ENCODE assay signal across 13 mouse cellular contexts in the genomic region with DNA sequence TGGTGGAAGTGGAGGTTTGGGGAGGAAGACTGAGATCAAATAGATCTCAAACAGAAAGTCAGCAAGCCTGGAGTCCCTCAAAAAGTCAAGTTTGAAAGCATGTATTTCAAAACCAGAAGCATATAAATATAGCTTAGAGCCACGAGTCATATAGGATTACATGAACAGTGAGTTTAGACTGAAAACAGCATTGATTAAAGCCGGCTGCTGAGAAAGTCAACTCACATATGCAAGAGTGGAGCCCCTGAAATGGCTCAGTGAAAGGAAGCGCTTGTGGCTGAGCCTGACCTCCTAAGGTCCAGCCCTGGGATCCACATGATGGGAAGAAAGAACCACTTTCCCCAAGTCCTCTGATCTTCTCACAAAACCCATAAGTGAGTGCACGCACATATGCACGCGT.
"Had no signal": no experiment of that assay in that cellular context is flagged by ENCODE, and none has a peak within 500 bp of the region (broad histone marks: within the 10 kb centered on the region; RNA-seq: fewer than 3 reads in every experiment).

No protein-coding gene starts in this region.

- H3K9ac ChIP-seq: lung, embryonic 15.5 days; midbrain, embryonic 12.5 days; neural tube, embryonic 12.5 days had no signal

- DNase-seq: lung, adult 2 months; lung, postnatal 14 days; lung, postnatal 36 days; midbrain, embryonic 14.5 days; right cerebral cortex, postnatal 14 days; thymus, adult 18-20 months; thymus, postnatal 14 days; thymus, postnatal 36 days had no signal

- H3K27me3 ChIP-seq: lung, embryonic 15.5 days; megakaryocyte, embryonic 14.5 days; midbrain, embryonic 12.5 days; neural tube, embryonic 12.5 days had no signal

- H3K9me3 ChIP-seq: lung, embryonic 15.5 days; megakaryocyte, embryonic 14.5 days; midbrain, embryonic 12.5 days; neural tube, embryonic 12.5 days had no signal

- H3K27ac ChIP-seq: lung, embryonic 15.5 days; macrophage; midbrain, embryonic 12.5 days; neural tube, embryonic 12.5 days had no signal

- H3K4me3 ChIP-seq: lung, embryonic 15.5 days; megakaryocyte, embryonic 14.5 days; midbrain, embryonic 12.5 days; neural tube, embryonic 12.5 days had no signal

- H3K4me2 ChIP-seq: lung, embryonic 15.5 days; midbrain, embryonic 12.5 days; neural tube, embryonic 12.5 days had no signal

- H3K4me1 ChIP-seq: lung, embryonic 15.5 days; neural tube, embryonic 12.5 days had no signal

- H3K36me3 ChIP-seq: lung, embryonic 15.5 days; midbrain, embryonic 12.5 days; neural tube, embryonic 12.5 days had no signal
